Mouse (Mus musculus) spleen, adult 2 months (tissue): ENCODE measurements around the gene Hivep3.

Experiments used
- CTCF ChIP-seq: fragments of 200-500 bp; IDR thresholded peaks from 2 replicates; pipeline ENCODE4 v1.5.1; 2011; ENCODE audit warnings: mild to moderate bottlenecking, inconsistent platforms; ENCODE audit not compliant: insufficient read depth, insufficient read length, insufficient replicate concordance; ENCODE audit errors: extremely low read depth
- POLR2A ChIP-seq: fragments of 200-500 bp; IDR thresholded peaks from 2 replicates; pipeline ENCODE4 v1.6.1; 2011; ENCODE audit warnings: low read depth, low read length, inconsistent platforms

- TF ChIP-seq CTCF (no peak), POLR2A (no peak)
These were observed 221.4 kb downstream of the Hivep3 start for GRCm38 (mm10) chr4:119955008-119955407.
